Mouse (Mus musculus) heart, postnatal 0 days (tissue): ENCODE measurements around the gene Gen1.

Source experiments
- CTCF ChIP-seq: IDR thresholded peaks from 2 replicates; pipeline ENCODE4 v1.5.1; 2016; ENCODE audit warnings: antibody characterized with exemption, control low read depth, low read depth
- EP300 ChIP-seq: IDR thresholded peaks from 2 replicates; pipeline ENCODE4 v1.6.1; 2016; ENCODE audit warnings: antibody characterized with exemption, low read depth

DNA sequence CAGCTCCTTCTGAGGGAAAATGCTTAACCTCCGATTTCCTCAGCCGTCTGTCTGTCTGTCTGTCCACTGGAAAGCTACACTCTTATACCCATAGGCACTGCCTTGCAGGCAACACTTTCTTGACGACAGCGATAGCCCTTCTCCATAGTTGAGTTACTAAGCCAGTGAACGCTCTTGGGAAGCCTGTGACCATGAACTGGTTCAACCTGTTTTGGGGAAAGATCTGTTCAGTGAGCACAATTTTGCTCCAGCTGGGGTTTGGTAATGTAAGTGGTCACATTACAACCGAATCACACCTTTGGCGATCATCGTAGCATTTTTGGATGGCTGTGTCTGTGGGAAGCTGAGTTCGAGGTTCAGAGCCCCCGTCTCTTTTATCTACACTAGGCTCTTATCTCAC, 42.5 kb downstream of the Gen1 start:
- TF ChIP-seq CTCF (no peak), EP300 (no peak)
